Mouse (Mus musculus) embryonic facial prominence, embryonic 10.5 days (tissue): ENCODE measurements around the gene Tenm3. TPM values are rescaled to one million over a fixed set of nuclear protein-coding genes. Genes with fewer than 3 reads are reported as not detected.

Source experiments
- DNase-seq: peaks from one replicate; pipeline ENCODE4 v3.0.0-alpha.2; 2017; ENCODE audit warnings: low spot score
- H3K27ac ChIP-seq: fragments of 300-500 bp; sonication (generic); replicated peaks from 2 replicates; pipeline ENCODE4 v1.5.1; 2016; ENCODE audit warnings: mild to moderate bottlenecking
- H3K27me3 ChIP-seq: fragments of 300-500 bp; sonication (generic); replicated peaks from 2 replicates; pipeline ENCODE4 v1.6.1; 2016; ENCODE audit warnings: low read depth, mild to moderate bottlenecking; ENCODE audit not compliant: poor library complexity, severe bottlenecking
- H3K36me3 ChIP-seq: fragments of 300-500 bp; sonication (generic); replicated peaks from 2 replicates; pipeline ENCODE4 v1.6.1; 2016; ENCODE audit warnings: mild to moderate bottlenecking, moderate library complexity
- H3K4me1 ChIP-seq: fragments of 300-500 bp; sonication (generic); 2 replicates; pipeline ENCODE4 v1.6.1; 2016
- H3K4me3 ChIP-seq: fragments of 300-500 bp; sonication (generic); 2 replicates; pipeline ENCODE4 v1.5.1; 2016; ENCODE audit warnings: mild to moderate bottlenecking, moderate library complexity
- H3K9me3 ChIP-seq: fragments of 300-500 bp; sonication (generic); 2 replicates; pipeline ENCODE4 v1.6.1; 2016; ENCODE audit warnings: mild to moderate bottlenecking
- WGBS: fragments of 180-500 bp; shearing (Covaris S2); methylation state at CpG from one replicate; pipeline ENCODE4 v1.1.7; 2016; 5-methylcytosine and 5-hydroxymethylcytosine counted together
- polyA plus RNA-seq: library from polyadenylated mRNA; unstranded; fragments of >200 nt; fragmentation: Nextera tagmentation; extraction: Ambion mirVana; gene quantifications from 2 replicates; pipeline ENCODE4 v1.2.1, GENCODE M21; 2016

Tenm3 gene
- polyA plus RNA-seq = 44.0 and 48.2 TPM in 2 replicates

DNA sequence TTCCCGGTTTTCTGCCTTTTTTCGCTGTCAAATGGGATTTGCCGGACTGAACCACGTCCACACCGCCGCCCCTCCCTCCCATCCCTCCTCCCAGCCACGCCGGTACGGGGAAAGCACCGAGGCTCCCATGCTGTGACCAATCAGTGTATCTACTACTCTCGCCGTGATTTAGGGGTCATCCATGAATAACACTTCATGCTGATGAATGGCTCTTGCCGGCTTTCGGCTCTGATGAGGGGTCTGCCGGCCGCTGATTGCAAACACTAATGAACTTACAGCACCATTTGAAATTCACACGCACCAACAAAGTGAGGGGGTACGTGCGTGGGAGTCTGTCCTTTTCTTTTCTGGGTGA is at the start of gene Tenm3:
TSS of gene Tenm3 (minus strand) at position 21 of the 355 bp plus-strand sequence.
- Histone ChIP-seq H3K4me1 (peaks cover 49% of the 10 kb centered on the region), H3K4me3 (peak within 1 kb of the TSS; percentile 85), H3K27me3 (peaks cover 49% of the 10 kb centered on the region), H3K27ac (peak within 1 kb of the TSS; percentile 93), H3K9me3 (no peaks in the 10 kb centered on the region), H3K36me3 (no peaks in the 10 kb centered on the region)
- DNase-seq = peak; percentile 70
- WGBS = under 1% methylated on average over 19 of the region's 19 CpGs

DNA sequence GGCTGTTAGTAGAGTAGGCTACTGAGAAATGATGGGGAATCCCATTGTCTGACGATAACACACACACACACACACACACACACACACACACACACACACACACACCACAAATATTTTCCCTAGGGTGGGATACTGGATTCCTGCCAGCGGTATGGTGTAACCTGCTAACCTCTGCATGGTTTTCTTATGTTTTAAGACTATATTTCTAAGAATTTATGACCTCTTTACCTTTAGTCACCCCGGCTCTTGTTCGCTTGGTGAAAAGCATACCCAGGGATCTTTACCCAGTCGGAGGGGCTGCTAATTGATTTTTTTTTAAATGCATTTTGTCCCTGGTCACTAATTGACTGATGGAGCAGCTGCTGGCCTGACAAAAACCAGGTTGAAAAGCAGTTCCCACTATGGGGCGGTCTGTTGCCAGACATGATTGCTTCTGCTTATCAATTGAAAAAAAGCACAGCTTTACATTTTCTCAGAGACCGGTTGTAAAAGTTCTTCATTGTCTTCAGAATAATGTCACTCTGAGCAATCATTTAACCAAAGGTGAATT is 46.5 kb upstream of the Tenm3 start:
- Histone ChIP-seq H3K4me1 (no peaks in the 10 kb centered on the region), H3K27ac (no peak overlapping the region), H3K36me3 (no peaks in the 10 kb centered on the region), H3K27me3 (no peaks in the 10 kb centered on the region), H3K9me3 (no peaks in the 10 kb centered on the region), H3K4me3 (no peak overlapping the region)
- DNase-seq = no peak
- 69% methylated on average over 7 of the region's 7 CpGs for WGBS

DNA sequence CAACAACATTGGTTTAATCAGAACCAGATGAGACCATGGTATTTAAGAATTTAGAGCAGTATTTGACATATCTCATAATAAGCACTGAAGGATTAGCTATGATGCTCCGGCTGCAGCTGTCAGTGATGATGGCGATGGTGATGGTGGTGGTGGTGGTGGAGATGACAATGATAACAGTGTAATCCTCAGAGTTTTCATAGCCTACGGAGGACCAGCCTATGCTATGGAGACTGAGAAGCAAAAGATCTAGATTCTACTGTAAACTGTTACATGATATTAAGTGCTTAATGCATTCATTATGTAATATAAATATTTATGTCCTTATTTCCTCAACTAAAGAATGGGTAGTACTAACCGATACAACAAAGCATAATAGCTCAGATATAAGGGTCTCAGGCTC is 40.5 kb upstream of the Tenm3 start:
- Histone ChIP-seq H3K4me1 (no peaks in the 10 kb centered on the region), H3K36me3 (no peaks in the 10 kb centered on the region)

GRCm38 (mm10) chr8:48880585-48880984 is 36.8 kb upstream of the Tenm3 start:
- 91% methylated on average over 5 of the region's 5 CpGs for WGBS
- Histone ChIP-seq H3K36me3 (no peaks in the 10 kb centered on the region), H3K9me3 (no peaks in the 10 kb centered on the region), H3K4me3 (no peak overlapping the region), H3K27ac (no peak overlapping the region), H3K27me3 (no peaks in the 10 kb centered on the region), H3K4me1 (no peaks in the 10 kb centered on the region)
- DNase-seq = no peak

More for the DNA sequence above, 40.5 kb upstream of the Tenm3 start:
- Histone ChIP-seq H3K27me3 (no peaks in the 10 kb centered on the region), H3K4me3 (no peak overlapping the region), H3K9me3 (no peaks in the 10 kb centered on the region), H3K27ac (no peak overlapping the region)
- DNase-seq = no peak
- WGBS = 93% methylated on average over 4 of the region's 4 CpGs

- no peaks in the 10 kb centered on the region for H3K27me3 ChIP-seq
- no peak for DNase-seq
- peaks cover 10% of the 10 kb centered on the region for H3K4me1 ChIP-seq
- H3K9me3 ChIP-seq = no peaks in the 10 kb centered on the region
- 92% methylated on average over 5 of the region's 5 CpGs for WGBS
- no peak overlapping the region for H3K27ac ChIP-seq
- H3K36me3 ChIP-seq = no peaks in the 10 kb centered on the region
- H3K4me3 ChIP-seq = no peak overlapping the region
These were observed 22.2 kb upstream of the Tenm3 start for GRCm38 (mm10) chr8:48865972-48866371.

GRCm38 (mm10) chr8:48865485-48865884 is 21.7 kb upstream of the Tenm3 start:
- Histone ChIP-seq H3K27me3 (no peaks in the 10 kb centered on the region), H3K27ac (no peak overlapping the region), H3K4me1 (peaks cover 10% of the 10 kb centered on the region), H3K4me3 (no peak overlapping the region), H3K9me3 (no peaks in the 10 kb centered on the region), H3K36me3 (no peaks in the 10 kb centered on the region)
- 60% methylated on average over 4 of the region's 4 CpGs for WGBS
- DNase-seq = no peak

GRCm38 (mm10) chr8:48850223-48851010 is 6.7 kb upstream of the Tenm3 start:
- no peak overlapping the region for H3K4me3 ChIP-seq
- DNase-seq = no peak
- H3K27ac ChIP-seq = no peak overlapping the region
- H3K9me3 ChIP-seq = no peaks in the 10 kb centered on the region
- H3K27me3 ChIP-seq = peaks cover 32% of the 10 kb centered on the region
- H3K4me1 ChIP-seq = peaks cover 32% of the 10 kb centered on the region
- H3K36me3 ChIP-seq = no peaks in the 10 kb centered on the region
- 37% methylated on average over 8 of the region's 8 CpGs for WGBS

DNA sequence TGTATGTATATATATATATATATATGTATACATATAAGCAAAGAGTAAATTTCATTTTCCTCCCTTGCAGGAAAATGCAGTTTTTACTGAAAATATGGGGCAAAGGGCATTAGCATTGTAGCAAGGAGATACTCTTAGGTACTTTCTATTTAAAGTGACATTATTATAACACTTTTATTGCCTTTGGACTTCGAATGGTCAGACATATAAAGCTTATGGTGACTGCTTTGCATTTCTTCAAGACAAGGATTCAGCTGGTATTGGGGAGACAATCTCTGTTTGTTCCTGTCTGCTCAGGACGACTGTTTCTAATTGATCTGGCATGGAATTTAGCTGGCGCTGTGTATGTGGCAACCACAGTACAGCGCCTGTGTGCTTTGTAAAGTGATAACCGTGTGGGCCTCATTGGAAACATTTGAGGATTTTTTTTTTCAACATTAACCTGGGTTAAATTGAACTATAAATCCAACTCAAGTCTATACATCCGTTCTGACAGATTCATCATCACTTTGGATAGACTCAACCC is 5.4 kb upstream of the Tenm3 start:
- Histone ChIP-seq H3K4me1 (peaks cover 44% of the 10 kb centered on the region), H3K4me3 (no peak overlapping the region), H3K27me3 (peaks cover 45% of the 10 kb centered on the region), H3K27ac (no peak overlapping the region), H3K9me3 (no peaks in the 10 kb centered on the region), H3K36me3 (no peaks in the 10 kb centered on the region)
- 42% methylated on average over 6 of the region's 6 CpGs for WGBS
- DNase-seq = no peak

- DNase-seq = peak; percentile 45
- Histone ChIP-seq H3K27ac (peak overlapping the region; percentile 93), H3K9me3 (no peaks in the 10 kb centered on the region), H3K36me3 (no peaks in the 10 kb centered on the region), H3K27me3 (peaks cover 49% of the 10 kb centered on the region), H3K4me3 (peak overlapping the region; percentile 85), H3K4me1 (peaks cover 58% of the 10 kb centered on the region)
- WGBS = 5% methylated on average over 12 of the region's 12 CpGs
These were observed 1.2 kb upstream of the Tenm3 start for GRCm38 (mm10) chr8:48844961-48845360.

GRCm38 (mm10) chr8:48844370-48844905 is 687 bp upstream of the Tenm3 start:
- peak overlapping the region; percentile 93 for H3K27ac ChIP-seq
- under 1% methylated on average over 14 of the region's 14 CpGs for WGBS
- no peaks in the 10 kb centered on the region for H3K9me3 ChIP-seq

DNA sequence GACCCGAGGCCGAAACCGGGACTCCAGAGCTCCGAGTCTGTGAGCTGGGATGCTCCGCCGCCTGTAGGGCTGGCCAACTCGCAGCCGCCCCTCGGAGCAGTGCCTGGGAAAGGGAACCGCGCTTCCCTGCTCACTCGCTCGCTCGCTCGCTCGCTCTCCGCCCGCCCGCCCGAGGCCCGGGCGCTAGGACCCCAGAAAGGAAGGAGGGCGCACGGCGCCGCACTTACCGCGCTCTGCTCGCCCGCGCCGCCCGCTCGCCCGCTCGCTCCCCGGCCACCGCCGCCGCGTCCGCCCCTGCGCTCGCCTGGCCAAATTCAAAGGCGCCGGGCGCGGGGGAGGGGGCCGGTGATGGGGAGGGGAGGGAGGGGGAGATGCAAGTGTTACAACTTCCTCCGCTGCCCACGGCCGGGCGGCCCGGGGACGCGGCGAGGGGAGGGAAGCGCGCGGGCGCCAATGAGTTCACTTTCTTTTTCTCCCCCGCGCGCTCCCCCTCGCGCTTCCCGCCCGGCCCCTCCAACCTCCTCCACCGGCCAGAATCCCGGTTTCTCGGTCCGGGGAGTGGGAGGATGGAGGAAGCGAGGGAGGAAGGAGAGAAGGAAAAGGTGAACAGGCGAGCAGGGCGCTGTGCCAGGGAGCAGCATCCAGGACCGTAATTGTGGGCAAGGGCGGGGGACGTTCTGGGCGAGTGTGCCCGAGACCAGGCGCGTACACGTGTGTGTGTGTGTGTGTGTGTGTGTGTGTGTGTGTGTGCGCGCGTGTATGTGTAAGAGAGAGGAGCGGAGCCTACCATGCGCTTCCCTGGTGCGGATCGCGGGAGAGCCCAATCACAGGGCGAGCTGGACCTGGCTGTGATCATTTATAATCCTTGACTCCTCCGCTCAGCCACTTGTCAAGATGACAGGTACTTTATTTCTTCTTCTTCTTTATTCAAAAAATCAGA is 490 bp downstream of the Tenm3 start:
- WGBS = under 1% methylated on average over 88 of the region's 93 CpGs

More at GRCm38 (mm10) chr8:48844370-48844905, 687 bp upstream of the Tenm3 start:
- peak; percentile 48 for DNase-seq
- Histone ChIP-seq H3K27me3 (peaks cover 49% of the 10 kb centered on the region), H3K4me1 (peaks cover 53% of the 10 kb centered on the region), H3K4me3 (peak overlapping the region; percentile 85), H3K36me3 (no peaks in the 10 kb centered on the region)

DNA sequence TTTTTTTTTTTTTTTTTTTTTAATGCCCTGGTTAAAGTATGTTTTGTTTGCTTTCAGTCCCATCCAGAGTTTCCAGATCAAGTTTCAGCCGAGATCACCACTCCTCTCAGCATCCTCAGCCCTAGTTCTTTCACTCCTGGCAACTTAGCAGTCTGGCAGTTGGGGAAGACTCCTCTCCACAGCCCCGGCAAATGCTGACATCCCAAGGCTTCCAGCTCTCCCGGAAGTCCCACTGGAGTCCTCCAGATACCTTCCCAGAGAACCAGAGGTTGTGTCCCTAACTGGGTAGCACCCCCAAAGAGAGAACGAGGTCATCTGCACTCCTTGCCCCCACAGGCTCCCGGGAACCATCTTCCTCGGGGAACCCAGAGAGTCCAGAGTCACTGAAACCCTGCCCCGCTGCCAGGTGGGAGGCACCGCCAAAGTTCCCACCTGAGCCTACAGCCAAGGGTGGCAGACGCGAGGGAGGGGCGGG is 1.2 kb downstream of the Tenm3 start:
- WGBS = 0% methylated on average over 11 of the region's 11 CpGs
- no peak for DNase-seq
- H3K9me3 ChIP-seq = no peaks in the 10 kb centered on the region
- no peaks in the 10 kb centered on the region for H3K36me3 ChIP-seq
- peaks cover 49% of the 10 kb centered on the region for H3K4me1 ChIP-seq
- peaks cover 38% of the 10 kb centered on the region for H3K27me3 ChIP-seq
- peak overlapping the region; percentile 85 for H3K4me3 ChIP-seq
- H3K27ac ChIP-seq = peak overlapping the region; percentile 93

More for the DNA sequence above, 490 bp downstream of the Tenm3 start:
- H3K27me3 ChIP-seq = peaks cover 45% of the 10 kb centered on the region
- H3K4me1 ChIP-seq = peaks cover 49% of the 10 kb centered on the region
- no peaks in the 10 kb centered on the region for H3K9me3 ChIP-seq
- peak; percentile 86 for DNase-seq
- peak overlapping the region; percentile 93 for H3K27ac ChIP-seq
- H3K4me3 ChIP-seq = peak overlapping the region; percentile 85
- no peaks in the 10 kb centered on the region for H3K36me3 ChIP-seq
